Mouse (Mus musculus) midbrain, embryonic 10.5 days (tissue): ENCODE results near the gene Otog. TPM values are rescaled to one million over a fixed set of nuclear protein-coding genes. Genes with fewer than 3 reads are reported as not detected.

ENCODE experiments used
- DNase-seq: peaks from one replicate; pipeline ENCODE4 v3.0.0-alpha.2; 2017; ENCODE audit warnings: low spot score
- H3K27ac ChIP-seq: fragments of 300-500 bp; sonication (generic); replicated peaks from 2 replicates; pipeline ENCODE4 v1.5.1; 2016; ENCODE audit warnings: mild to moderate bottlenecking
- H3K27me3 ChIP-seq: fragments of 300-500 bp; sonication (generic); 2 replicates; pipeline ENCODE4 v1.6.1; 2016; ENCODE audit warnings: low read depth, mild to moderate bottlenecking; ENCODE audit not compliant: poor library complexity, severe bottlenecking
- H3K36me3 ChIP-seq: fragments of 300-500 bp; sonication (generic); 2 replicates; pipeline ENCODE4 v1.6.1; 2016; ENCODE audit warnings: mild to moderate bottlenecking, moderate library complexity
- H3K4me1 ChIP-seq: fragments of 300-500 bp; sonication (generic); 2 replicates; pipeline ENCODE4 v1.6.1; 2016
- H3K4me3 ChIP-seq: fragments of 300-500 bp; sonication (generic); 2 replicates; pipeline ENCODE4 v1.5.1; 2016; ENCODE audit warnings: mild to moderate bottlenecking, moderate library complexity
- H3K9me3 ChIP-seq: fragments of 300-500 bp; sonication (generic); replicated peaks from 2 replicates; pipeline ENCODE4 v1.6.1; 2016; ENCODE audit warnings: mild to moderate bottlenecking
- WGBS: fragments of 180-500 bp; shearing (Covaris S2); methylation state at CpG from one replicate; pipeline ENCODE4 v1.1.7; 2016; 5-methylcytosine and 5-hydroxymethylcytosine counted together
- polyA plus RNA-seq: library from polyadenylated mRNA; unstranded; fragments of >200 nt; fragmentation: Nextera tagmentation; extraction: Ambion mirVana; gene quantifications from 2 replicates; pipeline ENCODE4 v1.2.1, GENCODE M21; 2016

Otog gene
- polyA plus RNA-seq = 0.06 TPM in 1 of 2 replicates, not detected in the other

DNA sequence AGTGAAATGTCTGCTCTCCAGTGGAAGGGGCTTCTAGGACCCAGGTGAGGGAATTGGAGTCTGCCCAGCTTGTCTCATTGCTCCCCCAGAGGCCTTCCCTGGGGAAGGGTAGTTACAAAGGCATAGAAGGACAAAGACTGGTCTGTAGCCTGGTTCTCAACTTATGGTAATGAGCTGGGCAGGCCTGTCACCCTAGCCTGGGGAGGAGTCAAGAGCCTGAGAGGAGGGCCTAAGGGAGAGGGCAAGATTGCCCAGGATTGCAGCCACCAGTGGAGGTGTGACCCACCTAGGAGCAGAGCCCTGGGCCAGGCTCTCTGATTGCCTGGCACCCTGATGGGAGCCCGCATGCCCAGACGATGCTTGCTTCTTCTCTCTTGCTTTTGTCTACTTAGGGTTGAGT is at the start of gene Otog:
Otog (plus strand) TSS at position 292 of the 400 bp plus-strand sequence.
- WGBS = 31% methylated on average over 2 of the region's 2 CpGs
- H3K9me3 ChIP-seq = no peaks in the 10 kb centered on the region
- no peak for DNase-seq
- H3K27ac ChIP-seq = peak within 1 kb of the TSS; percentile 65; the same call in 1 of the 2 replicates
- H3K4me1 ChIP-seq = peaks cover 23% of the 10 kb centered on the region
- H3K36me3 ChIP-seq = no peaks in the 10 kb centered on the region
- H3K4me3 ChIP-seq = no peak within 1 kb of the TSS
- 0 out of 2 replicates have a peak, but pooled peaks cover 10% of the 10 kb centered on the region for H3K27me3 ChIP-seq

- no peak overlapping the region for H3K4me3 ChIP-seq
- 0 out of 2 replicates have a peak, but pooled peaks cover 5% of the 10 kb centered on the region for H3K27me3 ChIP-seq
- H3K4me1 ChIP-seq = no peaks in the 10 kb centered on the region
- no peak overlapping the region for H3K27ac ChIP-seq
- 80% methylated on average over 5 of the region's 5 CpGs for WGBS
- H3K9me3 ChIP-seq = no peaks in the 10 kb centered on the region
- no peaks in the 10 kb centered on the region for H3K36me3 ChIP-seq
- DNase-seq = no peak
Observed at GRCm38 (mm10) chr7:46195356-46195755, 45.4 kb upstream of the Otog start.

GRCm38 (mm10) chr7:46200021-46200420 is 40.8 kb upstream of the Otog start:
- DNase-seq = no peak

DNA sequence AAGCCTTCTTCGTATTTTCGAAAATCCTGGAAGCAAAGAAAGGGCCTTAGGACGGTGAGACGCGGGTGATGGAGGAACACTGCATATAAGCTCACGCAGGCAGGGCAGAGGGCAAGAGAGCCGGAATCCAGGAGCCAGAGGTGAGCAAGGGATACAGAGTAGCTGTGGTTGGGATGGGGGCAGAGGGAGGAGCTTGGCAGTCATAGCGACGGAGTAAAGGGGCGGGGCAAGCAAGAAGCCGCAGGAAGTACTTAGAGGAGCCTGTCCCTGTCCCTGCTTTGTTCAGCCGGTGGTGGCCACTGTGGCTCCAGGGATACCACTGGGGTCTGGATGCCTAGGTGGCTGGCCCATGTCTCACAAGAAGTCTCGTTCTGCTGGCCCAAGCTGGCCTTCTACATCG is 39.1 kb upstream of the Otog start:
- H3K27ac ChIP-seq = peak overlapping the region; percentile 73
- no peaks in the 10 kb centered on the region for H3K36me3 ChIP-seq
- 0 out of 2 replicates have a peak, but pooled peaks cover 6% of the 10 kb centered on the region for H3K27me3 ChIP-seq
- peak; percentile 67 for DNase-seq
- WGBS = 15% methylated on average over 14 of the region's 14 CpGs
- peak overlapping the region; percentile 28 for H3K4me3 ChIP-seq
- H3K9me3 ChIP-seq = no peaks in the 10 kb centered on the region
- H3K4me1 ChIP-seq = peaks cover 20% of the 10 kb centered on the region

More at GRCm38 (mm10) chr7:46200021-46200420, 40.8 kb upstream of the Otog start:
- 0 out of 2 replicates have a peak, but pooled peaks cover 6% of the 10 kb centered on the region for H3K27me3 ChIP-seq
- WGBS = 67% methylated on average over 6 of the region's 6 CpGs
- H3K36me3 ChIP-seq = no peaks in the 10 kb centered on the region
- H3K4me1 ChIP-seq = peaks cover 20% of the 10 kb centered on the region
- H3K9me3 ChIP-seq = no peaks in the 10 kb centered on the region
- H3K27ac ChIP-seq = no peak overlapping the region
- no peak overlapping the region for H3K4me3 ChIP-seq

GRCm38 (mm10) chr7:46204046-46204471 is 36.7 kb upstream of the Otog start:
- Histone ChIP-seq H3K9me3 (no peaks in the 10 kb centered on the region), H3K4me1 (peaks cover 20% of the 10 kb centered on the region), H3K27me3 (0 out of 2 replicates have a peak, but pooled peaks cover 6% of the 10 kb centered on the region), H3K27ac (no peak overlapping the region), H3K36me3 (no peaks in the 10 kb centered on the region), H3K4me3 (no peak overlapping the region)
- WGBS = 53% methylated on average over 11 of the region's 11 CpGs
- DNase-seq = peak; percentile 44

GRCm38 (mm10) chr7:46204775-46205174 is 36.0 kb upstream of the Otog start:
- Histone ChIP-seq H3K4me1 (peaks cover 20% of the 10 kb centered on the region), H3K27me3 (0 out of 2 replicates have a peak, but pooled peaks cover 6% of the 10 kb centered on the region), H3K9me3 (no peaks in the 10 kb centered on the region), H3K36me3 (no peaks in the 10 kb centered on the region), H3K27ac (no peak overlapping the region), H3K4me3 (no peak overlapping the region)
- WGBS = 82% methylated on average over 6 of the region's 6 CpGs
- DNase-seq = no peak

DNA sequence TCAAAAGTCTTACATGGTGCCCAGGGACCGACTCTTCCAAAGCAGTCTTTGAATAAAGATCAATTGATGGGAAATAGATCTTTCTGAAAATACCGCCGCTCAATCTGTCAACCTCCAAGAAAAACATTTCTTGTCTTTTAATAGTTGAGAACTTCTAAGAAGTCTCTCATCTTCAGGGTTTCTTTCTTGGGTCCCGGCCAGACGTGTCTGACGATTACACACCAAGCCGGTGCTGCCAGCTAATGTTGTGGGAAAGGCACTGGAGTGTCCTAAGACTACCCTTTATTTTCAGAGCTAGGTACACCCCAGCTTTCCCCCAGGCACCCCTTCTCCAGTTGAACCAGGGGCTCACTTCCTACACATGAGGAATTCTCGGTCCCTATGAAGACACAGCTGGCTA is 32.7 kb upstream of the Otog start:
- no peak overlapping the region for H3K27ac ChIP-seq
- WGBS = 93% methylated on average over 8 of the region's 8 CpGs
- no peaks in the 10 kb centered on the region for H3K36me3 ChIP-seq
- no peaks in the 10 kb centered on the region for H3K27me3 ChIP-seq
- H3K4me3 ChIP-seq = no peak overlapping the region
- no peaks in the 10 kb centered on the region; the same call in 1 of the 2 replicates for H3K4me1 ChIP-seq
- no peak for DNase-seq
- H3K9me3 ChIP-seq = no peaks in the 10 kb centered on the region

DNA sequence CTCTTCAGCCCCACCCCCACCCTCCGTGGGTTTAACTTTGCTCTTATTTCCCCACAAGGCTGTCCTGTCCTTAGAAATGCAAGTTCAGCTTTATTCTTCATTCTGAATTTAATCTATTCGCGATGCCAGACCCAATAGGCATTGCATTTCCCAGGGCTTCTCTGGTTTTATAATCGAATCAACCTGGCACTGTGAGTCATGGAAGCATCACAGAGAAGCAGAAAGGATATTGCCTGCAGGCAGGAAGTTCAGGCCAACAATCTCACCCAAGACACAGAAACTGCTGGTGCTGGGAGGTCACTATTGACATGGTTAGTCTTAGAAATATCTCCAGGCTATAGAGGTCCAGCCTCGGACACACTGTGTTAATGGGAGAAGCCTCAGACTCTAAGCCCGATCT is 30.5 kb upstream of the Otog start:
- H3K27me3 ChIP-seq = no peaks in the 10 kb centered on the region
- no peak overlapping the region for H3K27ac ChIP-seq
- no peak for DNase-seq
- no peak overlapping the region for H3K4me3 ChIP-seq
- no peaks in the 10 kb centered on the region for H3K9me3 ChIP-seq
- no peaks in the 10 kb centered on the region for H3K36me3 ChIP-seq
- WGBS = 87% methylated on average over 6 of the region's 6 CpGs
- H3K4me1 ChIP-seq = no peaks in the 10 kb centered on the region

DNA sequence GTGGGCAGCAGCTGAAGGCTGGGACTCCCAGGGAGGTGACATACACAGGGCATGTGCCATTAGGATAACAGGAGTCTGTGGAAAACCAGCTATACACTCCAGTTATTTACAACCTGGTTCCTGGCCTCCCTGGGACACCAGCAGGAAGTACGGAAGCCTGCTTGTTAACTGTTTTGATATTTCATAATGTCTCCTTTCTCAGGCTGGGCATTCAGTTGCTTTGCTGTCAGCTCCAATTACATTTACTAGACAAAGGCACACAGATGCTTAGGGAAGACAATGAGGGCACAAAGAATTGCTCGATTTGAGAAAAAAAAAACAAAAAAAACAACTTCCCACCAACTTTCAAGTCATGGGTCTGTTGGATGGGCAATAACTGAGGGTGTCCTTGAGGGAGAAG is 24.3 kb upstream of the Otog start:
- no peak overlapping the region for H3K27ac ChIP-seq
- no peak overlapping the region for H3K4me3 ChIP-seq
- 77% methylated on average over 2 of the region's 2 CpGs for WGBS
- peaks cover 9% of the 10 kb centered on the region for H3K4me1 ChIP-seq
- no peak for DNase-seq
- H3K9me3 ChIP-seq = no peaks in the 10 kb centered on the region
- H3K36me3 ChIP-seq = no peaks in the 10 kb centered on the region
- peaks cover 40% of the 10 kb centered on the region for H3K27me3 ChIP-seq

DNA sequence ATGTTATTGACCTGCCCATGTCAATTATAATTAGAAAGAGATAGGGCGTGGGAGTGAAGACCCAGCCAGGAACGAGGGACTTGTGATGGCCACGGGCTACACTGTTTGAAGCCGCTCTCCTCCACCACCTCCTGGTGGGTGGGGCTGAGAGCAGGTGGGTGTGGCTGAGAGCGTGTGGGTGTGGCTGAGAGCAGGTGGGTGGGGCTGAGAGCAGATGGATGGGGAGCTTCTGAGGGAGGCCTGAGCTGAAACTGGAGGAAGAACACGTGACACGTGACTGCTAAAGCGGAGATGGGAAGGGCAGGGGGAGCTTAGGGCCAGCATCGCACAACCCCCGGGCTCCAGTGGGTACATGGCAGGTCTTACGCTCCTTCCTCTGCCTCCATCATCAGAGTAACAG is 22.4 kb upstream of the Otog start:
- peak; percentile 47 for DNase-seq

GRCm38 (mm10) chr7:46220591-46221129 is 20.1 kb upstream of the Otog start:
- Histone ChIP-seq H3K36me3 (no peaks in the 10 kb centered on the region), H3K4me3 (no peak overlapping the region), H3K4me1 (peaks cover 9% of the 10 kb centered on the region), H3K27ac (no peak overlapping the region), H3K9me3 (no peaks in the 10 kb centered on the region), H3K27me3 (peaks cover 40% of the 10 kb centered on the region)
- 85% methylated on average over 8 of the region's 8 CpGs for WGBS
- no peak for DNase-seq

More for the DNA sequence above, 22.4 kb upstream of the Otog start:
- Histone ChIP-seq H3K4me1 (peaks cover 9% of the 10 kb centered on the region), H3K36me3 (no peaks in the 10 kb centered on the region), H3K9me3 (no peaks in the 10 kb centered on the region), H3K27ac (no peak overlapping the region), H3K4me3 (no peak overlapping the region), H3K27me3 (peaks cover 40% of the 10 kb centered on the region)
- 17% methylated on average over 11 of the region's 11 CpGs for WGBS

DNA sequence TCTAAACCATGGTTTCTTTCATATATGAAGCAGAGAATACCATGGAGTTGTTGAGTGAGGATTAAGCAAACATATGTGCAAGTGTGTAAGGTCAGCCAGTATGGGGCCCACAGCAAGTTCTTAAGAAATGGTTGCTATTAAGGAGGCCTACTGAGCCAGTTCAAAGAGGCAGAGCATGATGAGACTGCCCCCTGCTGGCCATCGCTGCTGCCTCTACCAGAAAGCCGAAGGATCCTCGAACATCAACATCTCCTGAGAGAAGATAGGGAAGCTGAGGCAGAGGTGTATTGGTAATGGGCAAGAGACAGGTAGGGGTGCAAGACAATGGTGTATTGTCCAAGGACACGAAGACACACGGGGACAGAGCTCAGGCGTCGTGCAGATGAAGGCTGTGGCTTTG is 14.5 kb upstream of the Otog start:
- Histone ChIP-seq H3K27me3 (peaks cover 14% of the 10 kb centered on the region), H3K9me3 (no peaks in the 10 kb centered on the region), H3K27ac (no peak overlapping the region), H3K36me3 (no peaks in the 10 kb centered on the region), H3K4me1 (peaks cover 15% of the 10 kb centered on the region), H3K4me3 (no peak overlapping the region)
- DNase-seq = peak; percentile 68
- WGBS = 42% methylated on average over 7 of the region's 7 CpGs

- no peaks in the 10 kb centered on the region for H3K36me3 ChIP-seq
- 77% methylated on average over 4 of the region's 4 CpGs for WGBS
- no peak overlapping the region for H3K27ac ChIP-seq
- H3K9me3 ChIP-seq = no peaks in the 10 kb centered on the region
- no peak for DNase-seq
- peaks cover 15% of the 10 kb centered on the region for H3K4me1 ChIP-seq
- H3K4me3 ChIP-seq = no peak overlapping the region
- H3K27me3 ChIP-seq = peaks cover 14% of the 10 kb centered on the region
Observed at GRCm38 (mm10) chr7:46226936-46227335, 13.9 kb upstream of the Otog start.
